Mouse (Mus musculus): Measurements from ENCODE around the gene Hdac5.
"Not testable (repeated sequence)": the region's sequence is repeated elsewhere in the genome, so short reads cannot be mapped to it uniquely, and the experiment has no call there.

Hdac5 gene

DNA sequence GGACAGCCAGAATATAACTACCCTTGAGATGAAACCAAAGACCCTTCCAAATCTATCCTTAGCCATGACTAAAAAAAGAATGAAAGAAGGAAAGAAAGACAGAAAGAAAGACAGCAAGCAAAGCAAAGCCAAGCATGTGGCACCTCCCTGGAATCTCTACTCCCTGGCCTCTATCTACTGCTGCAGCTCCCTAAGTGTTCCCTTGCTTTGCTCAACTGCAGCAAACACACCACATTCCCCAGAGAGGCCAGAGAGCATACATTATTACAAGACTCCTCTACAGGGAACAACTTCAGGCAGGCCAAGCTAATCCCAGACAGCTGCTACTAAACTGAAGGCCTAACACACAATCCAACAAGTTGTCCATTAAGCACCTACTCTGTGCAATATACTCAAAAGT, 50.1 kb downstream of the Hdac5 start:
- DNase-seq = no peak

DNA sequence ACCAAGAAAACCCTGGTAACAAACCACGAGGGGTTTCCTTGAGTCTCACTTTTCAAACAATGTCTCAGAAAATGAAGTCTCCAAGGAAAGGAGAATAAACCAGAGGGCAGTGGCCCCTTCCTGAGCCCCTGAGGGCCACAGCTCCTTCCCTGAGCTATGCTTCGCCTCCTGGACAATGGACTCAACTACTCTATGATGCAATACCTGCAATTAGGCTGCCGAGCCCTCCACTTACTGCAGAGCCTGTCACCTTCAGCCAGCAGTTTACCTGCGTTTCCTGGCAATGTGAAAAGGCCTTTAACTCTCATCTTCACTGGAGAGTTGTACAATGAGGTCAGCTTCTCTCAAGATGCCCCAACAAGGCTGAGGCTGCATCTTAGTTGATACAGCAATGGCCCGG, 61.3 kb downstream of the Hdac5 start:
- no peak for DNase-seq

DNA sequence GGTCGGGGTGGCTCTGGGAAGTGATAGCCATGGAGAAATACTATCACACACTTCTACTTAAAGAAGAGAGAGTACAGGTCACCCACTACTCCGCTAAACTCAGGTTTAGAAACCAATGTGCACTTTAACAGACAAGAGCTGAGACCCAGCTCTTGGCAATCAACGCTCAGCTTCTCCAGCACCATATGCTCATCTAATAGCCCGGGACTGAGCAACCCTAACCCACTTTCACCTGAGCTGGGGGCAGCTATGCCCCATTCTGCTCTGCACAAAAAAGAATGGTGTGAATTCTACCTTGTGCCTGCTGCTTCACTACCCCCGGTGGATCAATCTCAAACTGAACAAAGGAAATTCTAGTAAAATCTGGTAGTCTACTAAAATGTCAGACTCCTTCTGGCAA, 62.4 kb downstream of the Hdac5 start:
- DNase-seq = peak; percentile 52

DNA sequence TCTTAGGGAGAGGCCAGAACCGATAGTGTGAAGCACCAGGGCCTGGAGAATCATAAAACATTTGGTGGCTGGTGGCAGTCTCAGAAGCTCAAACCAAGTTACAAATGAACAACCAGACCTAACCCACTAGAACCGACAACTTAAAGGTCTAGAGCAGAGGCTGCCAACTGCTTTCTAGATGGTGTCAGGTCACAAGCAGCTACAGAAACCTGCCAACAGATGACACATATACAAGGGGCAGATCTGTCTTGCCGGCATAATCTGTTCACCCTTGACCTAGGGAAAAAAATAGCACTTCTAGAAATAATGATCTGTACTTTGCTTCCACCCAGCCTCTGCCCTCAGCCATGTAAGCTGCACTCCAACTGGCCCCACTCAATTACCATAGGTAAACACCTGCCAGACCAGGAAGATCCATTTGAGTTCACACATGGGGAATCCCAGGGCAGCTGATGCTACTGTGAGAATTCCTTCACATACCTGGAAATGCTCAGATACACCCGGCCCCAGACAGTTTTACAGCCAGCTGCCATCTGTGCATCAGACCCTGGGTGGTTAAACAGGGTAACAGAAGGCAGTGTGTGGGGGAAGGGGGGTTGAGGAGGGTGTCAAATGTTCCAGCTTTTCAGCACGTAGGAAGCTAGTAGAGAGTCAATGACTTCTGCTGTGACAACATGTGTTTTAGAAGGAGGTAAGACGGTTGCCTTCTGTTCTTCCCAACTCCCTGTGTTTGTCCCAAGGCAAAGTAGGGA, 63.8 kb downstream of the Hdac5 start:
- peak; percentile 79 for DNase-seq

DNA sequence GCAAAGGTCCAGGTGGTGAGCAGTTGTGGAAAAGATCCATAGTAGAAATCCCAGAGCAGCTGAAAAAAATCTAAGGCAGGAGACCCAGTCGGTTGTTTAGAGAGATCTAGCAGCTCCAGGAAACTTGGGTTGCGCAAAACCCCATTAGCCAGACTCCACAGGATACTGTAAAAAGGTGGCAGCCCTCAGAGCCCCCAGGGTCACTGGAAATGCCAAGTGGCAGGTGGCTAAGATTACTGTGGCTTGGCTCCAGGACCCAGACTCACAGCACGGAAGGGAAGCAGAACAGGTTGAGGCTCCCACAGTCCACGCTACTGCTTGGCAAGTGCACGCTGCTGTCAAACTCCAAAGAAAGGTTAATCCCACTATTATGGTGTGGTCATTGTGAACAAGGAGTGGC, 70.2 kb downstream of the Hdac5 start:
- DNase-seq = peak; percentile 84

DNA sequence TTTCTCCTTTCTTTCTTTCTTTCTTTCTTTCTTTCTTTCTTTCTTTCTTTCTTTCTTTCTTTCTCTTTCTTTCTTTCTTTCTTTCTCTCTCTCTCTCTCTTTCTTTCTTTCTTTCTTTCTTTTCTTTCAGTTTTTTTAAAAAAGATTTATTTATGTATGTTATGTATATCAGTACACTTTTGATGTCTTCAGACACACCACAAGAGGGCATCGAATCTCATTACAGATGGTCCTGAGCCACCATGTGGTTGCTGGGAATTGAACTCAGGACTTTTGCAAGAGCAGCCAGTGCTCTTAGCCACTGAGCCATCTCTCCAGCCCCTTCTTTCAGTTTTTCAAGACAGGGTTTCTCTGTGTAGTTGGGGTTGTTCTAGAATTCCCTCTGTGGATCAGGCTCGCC, 71.9 kb downstream of the Hdac5 start:
- not testable (repeated sequence) for DNase-seq

DNA sequence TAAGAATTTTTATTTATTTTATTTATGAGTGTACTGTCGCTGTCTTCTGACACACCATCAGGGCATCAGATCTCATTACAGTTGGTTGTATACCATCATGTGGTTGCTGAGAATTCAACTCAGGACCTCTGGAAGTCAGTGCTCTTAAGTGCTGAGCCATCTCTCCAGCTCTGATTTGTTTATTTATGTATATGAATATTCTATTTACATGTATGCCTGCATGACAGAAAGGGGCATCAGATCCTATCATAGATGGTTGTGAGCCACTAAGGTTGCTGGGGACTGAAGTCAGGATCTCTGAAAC, 73.2 kb downstream of the Hdac5 start:
- DNase-seq = no peak

DNA sequence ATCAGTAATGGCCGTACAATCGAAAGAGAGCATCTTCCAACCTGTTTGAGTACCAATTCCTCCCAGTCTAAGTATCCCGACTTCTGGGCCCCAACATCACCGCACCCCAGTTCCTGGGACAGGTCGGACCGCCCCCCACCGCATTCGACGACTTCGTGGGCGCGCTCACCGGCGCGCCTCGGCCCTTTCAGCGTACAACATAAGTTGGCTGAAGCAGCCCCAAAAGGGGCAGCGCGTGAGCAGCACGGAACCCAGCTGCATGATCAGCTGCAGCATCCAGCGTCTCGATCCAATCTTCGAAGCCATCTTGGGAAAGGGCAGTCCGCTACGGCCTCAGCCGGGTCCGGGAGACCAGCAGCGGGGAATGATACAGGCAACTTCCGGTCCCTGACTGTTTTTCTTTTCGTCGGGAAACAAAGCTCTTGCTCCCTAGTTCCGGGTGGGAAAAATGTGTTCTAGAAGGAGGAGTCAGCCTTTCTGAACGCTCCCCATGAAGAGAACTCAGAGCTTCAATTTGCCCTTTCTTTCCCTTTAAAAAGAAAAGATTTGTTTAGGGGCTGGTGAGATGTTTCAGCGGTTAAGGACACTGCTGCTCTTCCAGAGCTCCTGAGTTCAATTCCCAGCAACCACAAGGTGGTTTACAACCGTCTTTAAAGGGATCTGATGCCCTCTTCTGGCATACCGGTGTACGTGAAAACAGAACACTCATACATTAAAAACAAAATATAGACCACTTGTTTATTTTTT, 73.8 kb downstream of the Hdac5 start, which contains the start of gene Tmem101:
Gene Tmem101 (minus strand): TSS at position 366 of the 747 bp plus-strand sequence.
- DNase-seq = peak; percentile 90

DNA sequence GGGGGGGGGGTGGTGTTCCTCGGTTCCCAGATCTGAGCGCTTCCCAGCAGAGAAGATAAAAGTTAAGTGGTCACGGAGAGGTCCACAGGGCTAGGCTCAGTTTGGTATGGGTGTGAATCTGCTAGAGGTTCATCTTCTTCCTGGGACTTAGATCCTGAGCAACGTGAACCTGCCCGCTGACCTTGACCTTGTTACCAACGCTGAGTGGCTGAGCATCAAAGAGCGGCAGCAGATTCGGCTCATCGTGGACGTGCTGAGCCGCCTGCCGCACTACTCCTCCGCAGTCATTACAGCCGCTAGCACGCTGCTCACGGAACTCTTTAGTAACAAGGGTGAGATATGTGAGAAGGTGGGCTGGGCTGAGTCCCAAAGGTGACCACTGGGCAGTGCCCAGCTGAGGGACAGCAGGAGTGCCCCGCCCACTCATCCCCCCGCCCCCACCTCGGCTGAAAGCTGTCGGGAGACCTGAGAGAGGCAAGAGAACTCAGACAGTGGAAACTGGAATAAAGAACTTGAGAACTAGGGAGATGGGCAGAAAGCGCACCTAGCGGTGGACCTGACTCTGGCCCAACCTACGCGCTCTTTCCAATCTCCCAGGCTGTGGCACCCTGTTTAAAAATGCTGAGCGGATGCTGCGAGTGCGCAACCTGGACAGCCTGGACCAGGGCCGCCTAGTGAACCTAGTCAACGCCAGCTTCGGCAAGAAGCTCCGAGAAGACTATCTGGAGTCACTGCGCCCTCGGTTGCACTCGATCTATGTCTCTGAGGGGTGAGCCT, 82.6 kb downstream of the Hdac5 start:
- DNase-seq = no peak

DNA sequence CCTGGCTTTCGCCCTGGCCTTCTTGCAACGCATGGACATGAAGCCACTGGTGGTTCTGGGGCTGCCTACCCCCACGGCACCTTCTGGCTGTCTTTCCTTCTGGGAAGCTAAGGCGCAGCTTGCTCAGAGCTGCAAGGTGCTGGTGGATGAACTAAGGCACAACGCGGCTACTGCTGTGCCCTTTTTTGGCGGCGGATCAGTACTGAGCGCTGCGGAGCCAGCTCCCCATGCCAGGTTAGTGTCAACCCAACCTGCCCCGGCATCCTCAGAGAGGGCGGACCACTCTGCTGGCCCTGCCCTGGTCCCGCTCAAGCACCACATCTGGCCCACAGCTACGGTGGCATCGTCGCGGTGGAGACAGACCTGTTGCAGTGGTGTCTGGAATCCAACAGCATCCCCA, 83.4 kb downstream of the Hdac5 start:
- DNase-seq = no peak

DNA sequence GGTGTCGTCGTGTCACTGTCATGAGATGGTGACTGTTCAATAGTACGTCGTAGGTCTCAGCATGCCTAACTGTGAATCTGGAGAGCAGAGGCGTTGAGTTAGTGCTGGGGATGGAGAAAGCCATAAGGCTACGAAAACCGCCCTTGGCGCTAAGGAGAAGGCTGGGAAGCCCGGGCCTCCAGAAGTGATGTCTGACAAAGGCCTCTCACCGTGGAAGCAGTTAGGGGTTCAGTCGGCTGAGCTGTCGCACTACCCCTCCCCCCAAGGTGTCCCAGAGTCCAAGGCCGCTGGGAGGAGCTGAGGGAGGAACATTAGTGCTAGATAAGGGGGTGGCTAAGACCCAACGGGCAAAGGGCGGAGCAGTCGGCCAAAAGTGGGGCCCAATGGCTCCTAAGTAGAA, 84.0 kb downstream of the Hdac5 start:
- no peak for DNase-seq

DNA sequence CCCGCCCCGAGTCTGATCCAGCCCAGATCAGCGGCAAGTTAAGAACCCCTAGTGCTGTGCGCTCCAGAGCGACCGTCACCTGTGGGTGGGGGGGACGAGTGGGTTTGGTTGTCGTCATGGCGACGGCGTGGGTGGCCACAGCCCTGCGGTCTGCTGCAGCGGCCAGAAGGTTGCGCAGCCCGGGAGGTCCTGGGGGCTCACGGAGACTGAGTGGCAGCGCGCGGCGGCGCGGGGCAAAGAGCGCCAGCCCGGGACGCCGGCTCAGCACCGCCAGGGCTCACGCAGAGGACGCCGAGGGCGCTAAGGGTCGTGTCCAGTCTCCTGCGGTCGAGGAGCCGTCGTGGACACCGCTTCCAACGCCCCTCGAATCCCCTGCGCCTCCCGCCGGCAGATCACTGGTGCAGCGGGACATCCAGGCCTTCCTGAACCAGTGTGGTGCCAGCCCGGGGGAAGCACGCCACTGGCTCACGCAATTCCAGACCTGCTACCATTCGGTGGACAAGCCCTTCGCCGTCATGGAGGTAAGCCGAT, 84.4 kb downstream of the Hdac5 start, which contains the start of gene Nags:
Gene Nags (plus strand): TSS at position 43 of the 531 bp plus-strand sequence.
- DNase-seq = no peak

DNA sequence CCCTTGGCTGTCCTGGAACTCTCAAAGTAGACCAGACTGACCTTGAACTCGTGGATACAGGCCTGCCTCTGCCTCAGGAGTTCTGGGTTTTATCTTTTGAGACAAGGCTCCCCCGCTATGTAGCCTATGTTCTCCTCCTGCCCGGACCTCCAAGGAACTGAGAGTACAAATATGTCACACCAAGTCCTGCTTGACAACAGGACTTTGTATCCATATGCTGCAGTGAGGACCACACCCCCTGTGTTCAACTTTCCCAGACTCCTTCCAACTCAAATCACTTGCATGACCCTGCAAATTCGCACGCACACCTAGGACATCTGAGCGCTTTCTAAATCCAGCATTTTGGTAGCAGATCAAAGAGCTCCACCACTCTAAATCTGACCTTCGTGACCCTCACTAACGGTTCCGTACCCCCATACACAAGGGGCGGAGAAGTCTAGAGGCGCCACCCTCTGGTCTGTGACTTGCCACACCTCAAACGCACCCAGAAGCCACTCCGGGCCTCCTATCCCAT, 85.0 kb downstream of the Hdac5 start:
- no peak for DNase-seq

Measured in cerebellum, adult 9-11 months (tissue).